Mouse (Mus musculus) erythroid progenitor cell, adult 5-6 weeks (primary cell): ENCODE data around the gene Actr6. TPM values are rescaled to one million over a fixed set of nuclear protein-coding genes. Genes with fewer than 3 reads are reported as not detected.
"Not testable (repeated sequence)": the region's sequence is repeated elsewhere in the genome, so short reads cannot be mapped to it uniquely, and the experiment has no call there.

ENCODE experiments used
- ATAC-seq: replicated peaks from 2 replicates; pipeline ENCODE4 v1.8.0; 2016; ENCODE audit warnings: moderate number of reproducible peaks, mild to moderate bottlenecking, moderate TSS enrichment, inconsistent platforms; ENCODE audit not compliant: poor library complexity, low FRiP score, severe bottlenecking
- total RNA-seq, 2 experiments: library from RNA; stranded (forward) in 1 of 2; stranded (reverse) in 1 of 2; fragments of 150-400 nt in 1 of 2; fragments of 186-747, 209-891 nt in 1 of 2; gene quantifications; 2 replicates each; pipeline versions ENCODE4 v1.2.3 to v1.2.4; 2015 to 2017; ENCODE audit warnings: low replicate concordance in 2 of 2

Actr6 gene
- total RNA-seq, 2 experiments from 2014 or later: 6.7 to 16.8 TPM

GRCm38 (mm10) chr10:89685391-89686138 lies 46.5 kb downstream of the Actr6 start:
- ATAC-seq: peak; percentile 39

GRCm38 (mm10) chr10:89682961-89683360 lies 49.1 kb downstream of the Actr6 start:
- no peak for ATAC-seq

GRCm38 (mm10) chr10:89682157-89682556 lies 49.9 kb downstream of the Actr6 start:
- no peak for ATAC-seq

- ATAC-seq: no peak
These were observed 50.4 kb downstream of the Actr6 start for GRCm38 (mm10) chr10:89681706-89682105.

DNA sequence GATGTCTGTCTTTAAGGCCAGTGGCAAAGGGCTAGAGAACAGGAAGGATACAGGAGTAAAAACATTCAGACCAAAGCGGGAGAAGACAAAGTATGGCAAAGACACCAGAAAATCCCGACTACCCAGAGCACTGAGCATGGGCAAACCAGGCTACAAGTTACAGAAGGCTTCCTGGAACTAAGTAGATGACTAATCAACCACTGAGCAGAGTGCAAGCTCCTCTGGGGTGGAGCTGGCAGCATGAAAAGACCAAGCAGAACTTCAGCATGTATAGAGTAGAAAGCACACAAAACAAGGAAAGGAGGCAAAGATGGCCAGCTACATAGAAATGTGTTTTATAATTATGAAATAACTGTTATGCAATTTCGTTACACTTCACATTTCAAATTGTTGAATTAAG lies 51.6 kb downstream of the Actr6 start:
- no peak for ATAC-seq

DNA sequence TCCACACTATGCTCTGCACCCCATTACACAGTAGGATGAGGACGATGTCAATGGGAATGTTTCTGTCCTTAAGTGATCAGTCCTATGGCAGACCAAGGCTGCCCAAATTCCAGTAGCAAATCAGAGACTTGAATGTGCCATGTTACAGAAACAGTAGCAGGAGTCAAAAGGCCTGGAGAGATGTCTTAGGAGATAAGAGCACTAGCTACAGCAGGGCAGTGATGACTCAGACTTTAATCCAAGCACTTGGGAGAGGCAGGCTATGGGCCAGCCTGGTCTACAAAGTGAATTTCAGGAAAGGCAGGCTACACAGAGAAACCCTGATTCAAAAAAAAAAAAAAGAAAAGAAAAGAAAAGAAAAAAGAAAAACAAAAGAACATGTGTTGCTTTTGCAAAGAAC lies 52.6 kb downstream of the Actr6 start:
- no peak for ATAC-seq

- ATAC-seq: no peak
These were observed 54.0 kb downstream of the Actr6 start for GRCm38 (mm10) chr10:89678054-89678453.

DNA sequence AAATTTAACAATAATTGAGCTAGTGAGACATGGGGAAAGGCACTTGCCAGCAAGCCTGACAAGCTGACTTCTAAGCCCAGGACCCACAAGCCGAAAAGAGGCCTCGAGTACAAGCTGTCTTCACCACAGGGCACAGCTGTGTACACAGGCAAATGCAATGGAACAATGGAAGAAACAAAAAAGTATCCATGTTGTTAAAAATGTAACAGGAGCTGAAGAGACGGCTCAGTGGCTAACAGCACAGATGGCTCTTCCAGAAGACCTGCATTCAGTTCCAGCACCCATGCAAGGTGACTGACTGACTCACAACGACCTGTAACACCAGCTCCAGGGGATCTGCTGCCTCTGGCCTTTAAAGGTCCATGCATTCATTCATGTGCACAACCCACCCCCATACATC lies 55.5 kb downstream of the Actr6 start:
- no peak for ATAC-seq

DNA sequence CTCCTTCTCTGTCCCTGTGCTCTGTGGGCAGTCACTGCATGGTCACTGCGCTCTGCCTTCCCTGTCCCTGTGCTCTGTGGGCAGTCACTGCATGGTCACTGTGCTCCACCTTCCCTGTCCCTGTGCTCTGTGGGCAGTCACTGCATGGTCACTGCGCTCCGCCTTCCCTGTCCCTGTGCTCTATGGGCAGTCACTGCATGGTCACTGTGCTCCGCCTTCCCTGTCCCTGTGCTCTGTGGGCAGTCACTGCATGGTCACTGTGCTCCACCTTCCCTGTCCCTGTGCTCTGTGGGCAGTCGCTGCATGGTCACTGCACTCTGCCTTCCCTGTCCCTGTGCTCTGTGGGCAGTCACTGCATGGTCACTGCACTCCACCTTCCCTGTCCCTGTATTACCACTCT lies 61.7 kb downstream of the Actr6 start:
- not testable (repeated sequence) for ATAC-seq

GRCm38 (mm10) chr10:89667571-89667970 lies 64.5 kb downstream of the Actr6 start:
- ATAC-seq: no peak

DNA sequence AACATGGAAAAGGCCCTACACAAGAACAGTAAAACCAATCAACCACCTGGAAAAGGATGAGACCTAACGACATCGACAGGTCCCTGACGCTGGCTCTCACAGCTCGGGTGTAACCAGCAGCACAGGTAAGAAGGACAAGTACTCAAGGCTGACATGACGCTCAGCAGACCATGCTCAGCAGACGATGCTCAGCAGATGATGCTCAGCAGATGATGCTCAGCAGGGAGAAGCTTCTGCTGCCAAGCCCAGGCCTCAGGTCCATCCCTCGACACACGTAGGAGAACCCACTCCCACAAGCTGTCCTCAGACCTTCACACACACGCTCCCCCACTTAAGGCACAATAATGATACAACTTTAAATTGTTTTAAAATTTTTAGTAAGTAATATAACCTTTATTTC lies 66.4 kb downstream of the Actr6 start:
- no peak for ATAC-seq

DNA sequence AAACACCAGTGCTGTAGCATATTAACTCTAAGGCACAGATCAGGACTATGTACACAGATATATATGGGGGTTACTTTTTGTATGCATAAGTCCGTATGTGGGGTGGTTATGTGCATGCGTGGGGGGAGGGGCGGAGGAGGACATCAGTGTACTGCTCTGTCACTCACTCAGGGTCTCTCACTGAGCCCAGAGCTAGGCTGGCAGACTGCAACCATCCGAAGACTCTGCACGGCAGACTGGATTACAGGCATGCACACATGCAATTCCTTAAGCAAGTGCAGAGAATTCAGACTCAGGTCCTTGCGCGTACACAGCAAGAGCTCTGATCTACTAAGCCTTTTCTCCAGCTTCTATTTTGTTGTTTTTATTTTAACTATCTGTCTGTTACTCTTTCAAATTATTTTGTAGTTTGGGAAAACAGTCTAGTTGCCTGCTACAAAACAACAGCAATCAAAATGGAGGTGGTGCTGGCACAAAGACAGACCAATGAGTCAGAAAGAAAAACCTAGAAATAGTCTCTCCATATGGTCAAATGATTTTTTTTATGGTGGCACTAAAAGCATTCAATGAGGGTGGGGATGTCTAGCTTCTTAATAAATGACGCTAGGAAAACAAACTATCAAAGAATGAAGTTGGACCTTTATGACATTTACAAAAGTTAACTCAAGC lies 67.0 kb downstream of the Actr6 start:
- no peak for ATAC-seq

Other genes with a start within 250 kb of the Actr6 start
- gene Nr1h4, start 198.7 kb downstream of the Actr6 start, total RNA-seq (2015; ENCODE audit: low replicate concordance): not detected in 2 replicates
- gene Nr1h4, start 198.7 kb downstream of the Actr6 start, total RNA-seq (2017; ENCODE audit: low replicate concordance): not detected in 2 replicates
- gene Slc17a8, start 111.0 kb downstream of the Actr6 start, total RNA-seq (2015; ENCODE audit: low replicate concordance): not detected in 2 replicates
- gene Slc17a8, start 111.0 kb downstream of the Actr6 start, total RNA-seq (2017; ENCODE audit: low replicate concordance): not detected in 2 replicates
- gene Scyl2, start 46.0 kb downstream of the Actr6 start, total RNA-seq (2015; ENCODE audit: low replicate concordance): 15.1 and 23.9 TPM in 2 replicates
- 13.6 and 17.3 TPM in 2 replicates for gene Scyl2, start 46.0 kb downstream of the Actr6 start, total RNA-seq (2017; ENCODE audit: low replicate concordance)
- gene Uhrf1bp1l, start 12.7 kb upstream of the Actr6 start, total RNA-seq (2015; ENCODE audit: low replicate concordance): 9.4 and 9.6 TPM in 2 replicates
- 5.5 and 9.2 TPM in 2 replicates for gene Uhrf1bp1l, start 12.7 kb upstream of the Actr6 start, total RNA-seq (2017; ENCODE audit: low replicate concordance)
- gene Anks1b, start 141.2 kb upstream of the Actr6 start, total RNA-seq (2015; ENCODE audit: low replicate concordance): not detected in 2 replicates
- not detected in 2 replicates for gene Anks1b, start 141.2 kb upstream of the Actr6 start, total RNA-seq (2017; ENCODE audit: low replicate concordance)